Mouse (Mus musculus): ENCODE measurements at regions not wholly inside any gene's neighbourhood (a gene's known extent, or its start where the extent isn't known, plus 50 kb on each side); places are given as distances from the start of the nearest gene placed in this dataset.

GRCm38 (mm10) chr3:60138319-60138718 is 56.6 kb downstream of the Sucnr1 start:
- no peak for DNase-seq
- Histone ChIP-seq H3K27me3 (ENCODE audit: control insufficient read depth, insufficient read depth, low read length) (no peaks in the 10 kb centered on the region), H3K4me1 (ENCODE audit: control insufficient read depth, insufficient read depth, low read length) (no peaks in the 10 kb centered on the region), H3K4me2 (ENCODE audit: low read length) (no peak overlapping the region), H3K4me3 (replicated peaks; ENCODE audit: low read depth, low read length) (no peak overlapping the region), H3K27ac (replicated peaks; ENCODE audit: low read depth, low read length) (no peak overlapping the region), H3K9me3 (ENCODE audit: control insufficient read depth, low read length) (no peaks in the 10 kb centered on the region), H3K36me3 (ENCODE audit: control insufficient read depth, insufficient read depth, low read length) (no peaks in the 10 kb centered on the region), H3K9ac (replicated peaks; ENCODE audit: low read length) (no peak overlapping the region)
- ATAC-seq (ENCODE audit: low FRiP score, low TSS enrichment) = no peak
- WGBS = 87% methylated on average over 3 of the region's 3 CpGs

GRCm38 (mm10) chr3:60159865-60160264 is 78.2 kb downstream of the Sucnr1 start:
- 82% methylated on average over 3 of the region's 3 CpGs for WGBS
- Histone ChIP-seq H3K9me3 (ENCODE audit: control insufficient read depth, low read length) (no peaks in the 10 kb centered on the region), H3K4me1 (ENCODE audit: control insufficient read depth, insufficient read depth, low read length) (no peaks in the 10 kb centered on the region), H3K27me3 (ENCODE audit: control insufficient read depth, insufficient read depth, low read length) (no peaks in the 10 kb centered on the region), H3K9ac (replicated peaks; ENCODE audit: low read length) (no peak overlapping the region), H3K27ac (replicated peaks; ENCODE audit: low read depth, low read length) (no peak overlapping the region), H3K36me3 (ENCODE audit: control insufficient read depth, insufficient read depth, low read length) (no peaks in the 10 kb centered on the region), H3K4me3 (replicated peaks; ENCODE audit: low read depth, low read length) (no peak overlapping the region), H3K4me2 (ENCODE audit: low read length) (no peak overlapping the region)
- DNase-seq (no peak), ATAC-seq (ENCODE audit: low FRiP score, low TSS enrichment) (no peak)

DNA sequence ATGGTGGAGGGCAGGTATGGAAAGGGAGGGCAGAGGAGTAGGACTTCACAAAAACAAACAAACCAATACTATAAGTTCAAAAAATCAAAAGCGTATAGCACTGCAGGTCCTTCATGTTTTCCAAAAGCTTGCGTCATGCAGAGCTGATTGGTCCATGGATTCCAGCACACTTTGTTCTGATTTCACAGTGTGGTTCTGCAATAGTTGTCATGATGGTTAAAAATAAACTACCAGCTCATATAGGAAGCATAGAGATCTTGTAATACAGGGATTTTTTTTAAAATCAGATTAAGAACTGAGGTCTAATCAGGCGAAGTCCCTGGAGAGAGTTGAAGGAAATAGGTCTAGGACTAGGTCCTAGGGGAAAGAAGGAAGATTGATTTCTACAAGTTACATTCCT is 86.0 kb downstream of the Sucnr1 start:
- no peak for DNase-seq
- Histone ChIP-seq H3K4me1 (ENCODE audit: control insufficient read depth, insufficient read depth, low read length) (no peaks in the 10 kb centered on the region), H3K4me3 (replicated peaks; ENCODE audit: low read depth, low read length) (no peak overlapping the region), H3K4me2 (ENCODE audit: low read length) (no peak overlapping the region), H3K27ac (replicated peaks; ENCODE audit: low read depth, low read length) (no peak overlapping the region), H3K9ac (replicated peaks; ENCODE audit: low read length) (no peak overlapping the region), H3K36me3 (ENCODE audit: control insufficient read depth, insufficient read depth, low read length) (no peaks in the 10 kb centered on the region), H3K9me3 (ENCODE audit: control insufficient read depth, low read length) (no peaks in the 10 kb centered on the region), H3K27me3 (ENCODE audit: control insufficient read depth, insufficient read depth, low read length) (no peaks in the 10 kb centered on the region)
- WGBS = 86% methylated on average over 3 of the region's 3 CpGs
- no peak for ATAC-seq (ENCODE audit: low FRiP score, low TSS enrichment)

DNA sequence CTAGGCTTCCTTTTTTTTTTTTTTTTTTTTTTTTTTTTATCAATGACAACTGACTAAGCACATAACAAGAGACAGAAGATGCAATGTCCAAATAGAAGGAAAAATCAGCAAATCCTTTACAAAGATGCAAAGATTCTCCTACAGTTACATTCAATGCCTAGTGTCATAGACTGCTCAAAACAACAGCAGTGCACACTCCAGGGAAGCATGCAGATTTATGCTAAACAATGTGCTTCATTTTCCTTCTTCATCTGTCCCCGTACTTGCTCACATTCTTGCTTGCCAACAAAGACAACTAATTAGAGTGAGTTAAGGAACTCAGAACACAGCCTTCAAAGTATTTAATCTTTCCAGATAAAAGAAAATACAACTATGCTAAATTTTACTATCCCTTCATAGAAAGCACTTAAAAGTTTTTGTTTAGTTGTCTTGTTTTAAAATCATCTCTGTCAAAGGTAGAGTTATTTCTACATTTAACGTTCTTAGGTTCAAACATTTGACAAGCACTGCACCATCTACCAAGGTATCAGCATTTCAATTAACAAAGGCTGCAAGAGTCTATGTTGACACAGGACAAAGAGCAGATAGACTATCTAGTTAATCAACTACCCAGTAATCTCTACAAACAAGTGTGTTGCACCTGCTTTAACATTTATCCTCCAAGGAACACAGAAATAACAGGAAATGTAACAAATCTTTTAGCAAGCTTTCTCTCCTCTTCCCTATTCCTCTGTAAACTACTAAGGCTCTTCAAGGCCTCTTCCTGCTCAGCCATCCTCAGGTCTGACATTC is 86.7 kb downstream of the Sucnr1 start:
- Histone ChIP-seq H3K36me3 (ENCODE audit: control insufficient read depth, insufficient read depth, low read length) (no peaks in the 10 kb centered on the region), H3K27me3 (ENCODE audit: control insufficient read depth, insufficient read depth, low read length) (no peaks in the 10 kb centered on the region), H3K4me3 (replicated peaks; ENCODE audit: low read depth, low read length) (no peak overlapping the region), H3K9ac (replicated peaks; ENCODE audit: low read length) (no peak overlapping the region), H3K9me3 (ENCODE audit: control insufficient read depth, low read length) (no peaks in the 10 kb centered on the region), H3K4me1 (ENCODE audit: control insufficient read depth, insufficient read depth, low read length) (no peaks in the 10 kb centered on the region), H3K27ac (replicated peaks; ENCODE audit: low read depth, low read length) (no peak overlapping the region), H3K4me2 (ENCODE audit: low read length) (no peak overlapping the region)
- ATAC-seq (ENCODE audit: low FRiP score, low TSS enrichment) (no peak), DNase-seq (no peak)
- 57% methylated on average over 2 of the region's 2 CpGs for WGBS

DNA sequence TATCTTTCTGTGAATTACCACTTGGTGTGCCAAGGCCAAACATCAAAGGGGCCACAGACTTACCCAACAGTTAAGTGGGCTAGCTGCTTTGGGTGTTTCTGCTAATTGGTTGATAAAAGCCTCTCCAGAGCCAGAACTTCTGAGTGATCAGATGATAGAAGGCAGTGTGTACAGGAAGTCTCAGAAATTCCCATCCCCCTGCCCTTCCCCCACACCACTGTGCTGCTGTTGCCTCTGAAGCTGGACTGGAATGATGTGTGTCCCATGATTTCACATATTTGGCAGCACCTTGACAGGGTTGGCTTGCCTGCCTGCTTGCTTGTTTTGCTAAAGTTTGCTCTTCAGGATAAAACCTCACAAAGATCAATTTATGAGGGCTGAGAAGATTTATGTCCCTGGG is 87.9 kb downstream of the Sucnr1 start:
- Histone ChIP-seq H3K27ac (replicated peaks; ENCODE audit: low read depth, low read length) (no peak overlapping the region), H3K9ac (replicated peaks; ENCODE audit: low read length) (no peak overlapping the region), H3K4me2 (ENCODE audit: low read length) (no peak overlapping the region), H3K36me3 (ENCODE audit: control insufficient read depth, insufficient read depth, low read length) (no peaks in the 10 kb centered on the region), H3K4me1 (ENCODE audit: control insufficient read depth, insufficient read depth, low read length) (no peaks in the 10 kb centered on the region), H3K9me3 (ENCODE audit: control insufficient read depth, low read length) (no peaks in the 10 kb centered on the region), H3K27me3 (ENCODE audit: control insufficient read depth, insufficient read depth, low read length) (no peaks in the 10 kb centered on the region), H3K4me3 (replicated peaks; ENCODE audit: low read depth, low read length) (no peak overlapping the region)
- no peak; the same call in 1 of the 2 replicates for ATAC-seq (ENCODE audit: low FRiP score, low TSS enrichment)
- no peak for DNase-seq

- WGBS = 92% methylated on average over 2 of the region's 2 CpGs
- H3K4me2 ChIP-seq (ENCODE audit: low read length) = no peak overlapping the region
- DNase-seq (no peak), ATAC-seq (ENCODE audit: low FRiP score, low TSS enrichment) (no peak)
- H3K9ac ChIP-seq (replicated peaks; ENCODE audit: low read length) = no peak overlapping the region
- H3K4me3 ChIP-seq (replicated peaks; ENCODE audit: low read depth, low read length) = no peak overlapping the region
- no peak overlapping the region for H3K27ac ChIP-seq (replicated peaks; ENCODE audit: low read depth, low read length)
- H3K36me3 ChIP-seq (ENCODE audit: control insufficient read depth, insufficient read depth, low read length) = no peaks in the 10 kb centered on the region
- H3K27me3 ChIP-seq (ENCODE audit: control insufficient read depth, insufficient read depth, low read length) = no peaks in the 10 kb centered on the region
- no peaks in the 10 kb centered on the region for H3K4me1 ChIP-seq (ENCODE audit: control insufficient read depth, insufficient read depth, low read length)
- H3K9me3 ChIP-seq (ENCODE audit: control insufficient read depth, low read length) = no peaks in the 10 kb centered on the region
Observed at GRCm38 (mm10) chr3:60184481-60184880, 102.8 kb downstream of the Sucnr1 start.

DNA sequence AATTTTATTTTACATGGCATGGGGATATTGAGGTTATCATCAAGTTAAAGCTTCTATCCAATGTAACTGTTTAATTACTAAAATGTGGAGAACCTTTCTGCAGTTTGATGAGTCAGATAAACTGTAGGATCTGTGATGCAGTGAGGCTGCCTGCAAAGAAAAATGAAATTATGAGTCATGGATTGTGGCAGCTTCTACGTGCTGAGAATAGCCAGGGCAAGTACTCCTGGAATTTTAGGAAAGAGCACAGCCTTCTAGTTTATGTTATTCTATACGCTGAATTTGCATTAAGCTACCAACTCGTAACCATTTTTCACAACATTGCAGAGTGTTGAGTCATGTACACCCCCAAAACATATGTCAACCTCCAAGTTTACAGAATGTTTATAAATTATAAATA is 114.4 kb downstream of the Sucnr1 start:
- Histone ChIP-seq H3K4me2 (ENCODE audit: low read length) (no peak overlapping the region), H3K27ac (replicated peaks; ENCODE audit: low read depth, low read length) (no peak overlapping the region), H3K36me3 (ENCODE audit: control insufficient read depth, insufficient read depth, low read length) (no peaks in the 10 kb centered on the region), H3K27me3 (ENCODE audit: control insufficient read depth, insufficient read depth, low read length) (no peaks in the 10 kb centered on the region), H3K9me3 (ENCODE audit: control insufficient read depth, low read length) (no peaks in the 10 kb centered on the region), H3K9ac (replicated peaks; ENCODE audit: low read length) (no peak overlapping the region), H3K4me1 (ENCODE audit: control insufficient read depth, insufficient read depth, low read length) (no peaks in the 10 kb centered on the region), H3K4me3 (replicated peaks; ENCODE audit: low read depth, low read length) (no peak overlapping the region)
- 92% methylated on average over 3 of the region's 3 CpGs for WGBS
- DNase-seq (no peak), ATAC-seq (ENCODE audit: low FRiP score, low TSS enrichment) (no peak)

DNA sequence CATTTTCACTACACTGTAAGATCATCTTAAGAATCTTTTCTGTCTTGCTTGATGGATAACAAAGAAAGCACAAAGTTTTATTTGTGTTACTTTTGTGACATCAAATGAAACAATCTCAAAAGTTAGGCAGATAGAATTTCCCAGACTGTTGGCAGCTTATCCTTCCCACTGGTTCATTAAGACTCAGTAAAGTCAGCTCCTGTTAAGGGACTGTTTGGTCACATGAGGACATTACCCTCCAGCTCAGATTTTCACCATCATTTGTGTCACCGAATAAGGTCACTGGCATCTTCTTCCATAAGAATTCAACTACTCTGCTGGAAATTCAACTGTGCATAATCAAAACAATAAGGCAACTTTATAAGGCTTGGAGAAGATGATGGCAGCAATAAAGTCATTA is 126.3 kb downstream of the Sucnr1 start:
- Histone ChIP-seq H3K9me3 (ENCODE audit: control insufficient read depth, low read length) (no peaks in the 10 kb centered on the region), H3K4me2 (ENCODE audit: low read length) (no peak overlapping the region), H3K4me1 (ENCODE audit: control insufficient read depth, insufficient read depth, low read length) (no peaks in the 10 kb centered on the region), H3K9ac (replicated peaks; ENCODE audit: low read length) (no peak overlapping the region), H3K27ac (replicated peaks; ENCODE audit: low read depth, low read length) (no peak overlapping the region), H3K4me3 (replicated peaks; ENCODE audit: low read depth, low read length) (no peak overlapping the region), H3K27me3 (ENCODE audit: control insufficient read depth, insufficient read depth, low read length) (no peaks in the 10 kb centered on the region), H3K36me3 (ENCODE audit: control insufficient read depth, insufficient read depth, low read length) (no peaks in the 10 kb centered on the region)
- DNase-seq (no peak), ATAC-seq (ENCODE audit: low FRiP score, low TSS enrichment) (no peak)
- WGBS = 78% methylated on average over 1 of the region's 1 CpGs

DNA sequence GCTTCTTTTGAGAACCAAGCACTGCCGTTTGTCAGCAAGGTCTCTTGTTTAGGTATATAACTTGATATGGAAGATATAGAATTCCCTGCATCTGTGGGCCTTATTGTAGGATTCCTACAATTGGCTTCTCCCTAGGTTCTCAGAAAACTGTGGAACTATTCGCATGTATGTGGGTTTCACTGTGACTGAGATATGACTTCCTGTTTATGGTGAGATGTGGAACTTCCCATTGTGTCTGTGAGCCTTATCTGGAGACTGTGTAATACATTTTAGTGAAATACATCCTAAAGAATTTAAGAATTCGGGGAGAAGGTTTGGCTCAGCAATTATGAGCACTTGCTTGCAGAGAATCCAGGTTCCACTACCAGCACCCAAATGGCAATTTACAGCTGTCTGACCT is 137.3 kb downstream of the Sucnr1 start:
- 84% methylated on average over 3 of the region's 3 CpGs for WGBS
- H3K27ac ChIP-seq (replicated peaks; ENCODE audit: low read depth, low read length) = no peak overlapping the region
- no peak overlapping the region for H3K9ac ChIP-seq (replicated peaks; ENCODE audit: low read length)
- H3K36me3 ChIP-seq (ENCODE audit: control insufficient read depth, insufficient read depth, low read length) = no peaks in the 10 kb centered on the region
- DNase-seq = no peak
- no peaks in the 10 kb centered on the region for H3K9me3 ChIP-seq (ENCODE audit: control insufficient read depth, low read length)
- no peak overlapping the region for H3K4me2 ChIP-seq (ENCODE audit: low read length)
- H3K27me3 ChIP-seq (ENCODE audit: control insufficient read depth, insufficient read depth, low read length) = no peaks in the 10 kb centered on the region
- H3K4me1 ChIP-seq (ENCODE audit: control insufficient read depth, insufficient read depth, low read length) = no peaks in the 10 kb centered on the region
- no peak for ATAC-seq (ENCODE audit: low FRiP score, low TSS enrichment)
- H3K4me3 ChIP-seq (replicated peaks; ENCODE audit: low read depth, low read length) = no peak overlapping the region
